ENCODE assay signal across 11 mouse cellular contexts in genomic region chr7:90042364-90042763, GRCm38 (mm10).
A peak's percentile ranks its signal among the peaks of the same experiment; 100 is the strongest.
DNase-seq lines count a peak whose midpoint lies in the region; ATAC-seq and TF ChIP-seq lines count a peak whose summit lies in the region.
"Had no signal": no experiment of that assay in that cellular context is flagged by ENCODE, and none has a peak within 500 bp of the region (broad histone marks: within the 10 kb centered on the region; RNA-seq: fewer than 3 reads in every experiment).

No protein-coding gene starts in this region.

- no peaks in the 10 kb centered on the region for H3K36me3 ChIP-seq in kidney, adult 2 months (ENCODE audit: control insufficient read depth, insufficient read depth, low read length)
- no peaks in the 10 kb centered on the region for H3K36me3 ChIP-seq in G1E (replicated peaks)

- no peaks in the 10 kb centered on the region for H3K27me3 ChIP-seq in kidney, adult 2 months (replicated peaks; ENCODE audit: control insufficient read depth, insufficient read depth, low read length)
- H3K27me3 ChIP-seq in G1E (ENCODE audit: insufficient read depth, low read length) = peaks cover 7% of the 10 kb centered on the region

- TF ChIP-seq CTCF in kidney, adult 2 months (conservative IDR thresholded peaks at IDR 0.05; ENCODE audit: insufficient read depth, insufficient read length, low read depth, low read length) = no peak
- TF ChIP-seq CTCF in G1E (IDR thresholded peaks at IDR 0.05; ENCODE audit: low read depth, low read length) = no peak

- H3K9me3 ChIP-seq in G1E (replicated peaks) = no peaks in the 10 kb centered on the region

- no peak overlapping the region for H3K4me3 ChIP-seq in kidney, adult 2 months (ENCODE audit: insufficient read depth, low read depth, low read length)
- H3K4me3 ChIP-seq in G1E (ENCODE audit: low read depth, low read length) = no peak overlapping the region

- H3K27ac ChIP-seq in kidney, adult 2 months (ENCODE audit: insufficient read depth, low read depth, low read length) = peak overlapping the region; percentile 72

- peaks cover 23% of the 10 kb centered on the region; the same call in 1 of the 2 replicates for H3K4me1 ChIP-seq in kidney, adult 2 months (ENCODE audit: control insufficient read depth, insufficient read depth, low read length)
- peaks cover 9% of the 10 kb centered on the region for H3K4me1 ChIP-seq in G1E (ENCODE audit: insufficient read depth, low read depth, low read length)

- no peak for TF ChIP-seq POLR2A in kidney, adult 2 months (IDR thresholded peaks at IDR 0.05; ENCODE audit: low read depth, low read length)

- peak; percentile 71 for ATAC-seq in G1E (ENCODE audit: extremely low read depth, insufficient number of reproducible peaks, low FRiP score, poor library complexity, severe bottlenecking)
- ATAC-seq in erythroid progenitor cell, adult 5-6 weeks (replicated peaks; ENCODE audit: low FRiP score, poor library complexity, severe bottlenecking) = peak; percentile 80
- peak; percentile 69 for ATAC-seq in megakaryocyte progenitor cell, adult 5-6 weeks (replicated peaks; ENCODE audit: poor library complexity)
- no peak for ATAC-seq in cerebellum, adult (ENCODE audit: insufficient number of reproducible peaks, low FRiP score, low TSS enrichment)

- WGBS in kidney, adult 2 months = 63% methylated on average over 7 of the region's 7 CpGs

- no peak for DNase-seq in kidney, adult 2 months
- DNase-seq in kidney, postnatal 36 days = no peak
- DNase-seq in G1E (ENCODE audit: low spot score) = no peak
- DNase-seq in T-cell, adult 2 months (ENCODE audit: low spot score) = no peak
- DNase-seq in layer of hippocampus, postnatal 25 days (ENCODE audit: extremely low spot score in 1 of 2, low spot score in 1 of 2) = no peak
- DNase-seq: cerebellum, adult 9-10 months; gastrocnemius, postnatal 36 days; lung, postnatal 10 days had no signal
